Mouse (Mus musculus): ENCODE measurements around the gene Zmym6. TPM values are rescaled to one million over a fixed set of nuclear protein-coding genes. Genes with fewer than 3 reads are reported as not detected.
"Not testable (repeated sequence)": the region's sequence is repeated elsewhere in the genome, so short reads cannot be mapped to it uniquely, and the experiment has no call there.

The Zmym6 gene
- polyA plus RNA-seq, 1 experiment from 2014 or later: 30.3 TPM

GRCm38 (mm10) chr4:127074915-127075314 is 2.3 kb upstream of the Zmym6 start:
- Histone ChIP-seq H3K4me3 (no peak overlapping the region), H3K4me1 (replicated peaks) (peaks cover 20% of the 10 kb centered on the region), H3K36me3 (no peaks in the 10 kb centered on the region), H3K9ac (no peak overlapping the region), H3K27me3 (0 out of 2 replicates have a peak, but pooled peaks cover 2% of the 10 kb centered on the region), H3K4me2 (no peak overlapping the region), H3K27ac (replicated peaks) (no peak overlapping the region), H3K9me3 (no peaks in the 10 kb centered on the region)
- ATAC-seq (ENCODE audit: low FRiP score, low read depth): no peak
- 67% methylated on average over 1 of the region's 1 CpGs for WGBS

- H3K9ac ChIP-seq: no peak overlapping the region
- no peak for ATAC-seq (ENCODE audit: low FRiP score, low read depth)
- no peaks in the 10 kb centered on the region for H3K27me3 ChIP-seq
- H3K27ac ChIP-seq (replicated peaks): no peak overlapping the region
- no peak overlapping the region for H3K4me2 ChIP-seq
- H3K36me3 ChIP-seq: no peaks in the 10 kb centered on the region
- H3K4me3 ChIP-seq: no peak overlapping the region
- no peaks in the 10 kb centered on the region for H3K9me3 ChIP-seq
- peaks cover 29% of the 10 kb centered on the region for H3K4me1 ChIP-seq (replicated peaks)
- 38% methylated on average over 1 of the region's 1 CpGs for WGBS
Measured at GRCm38 (mm10) chr4:127080806-127081205, 3.6 kb downstream of the Zmym6 start.

GRCm38 (mm10) chr4:127083131-127083530 is 5.9 kb downstream of the Zmym6 start:
- Histone ChIP-seq H3K36me3 (no peaks in the 10 kb centered on the region), H3K4me2 (no peak overlapping the region), H3K9ac (no peak overlapping the region), H3K4me3 (no peak overlapping the region), H3K27ac (replicated peaks) (no peak overlapping the region), H3K4me1 (replicated peaks) (peaks cover 24% of the 10 kb centered on the region), H3K9me3 (no peaks in the 10 kb centered on the region), H3K27me3 (no peaks in the 10 kb centered on the region)
- 95% methylated on average over 2 of the region's 2 CpGs for WGBS
- ATAC-seq (ENCODE audit: low FRiP score, low read depth): no peak

DNA sequence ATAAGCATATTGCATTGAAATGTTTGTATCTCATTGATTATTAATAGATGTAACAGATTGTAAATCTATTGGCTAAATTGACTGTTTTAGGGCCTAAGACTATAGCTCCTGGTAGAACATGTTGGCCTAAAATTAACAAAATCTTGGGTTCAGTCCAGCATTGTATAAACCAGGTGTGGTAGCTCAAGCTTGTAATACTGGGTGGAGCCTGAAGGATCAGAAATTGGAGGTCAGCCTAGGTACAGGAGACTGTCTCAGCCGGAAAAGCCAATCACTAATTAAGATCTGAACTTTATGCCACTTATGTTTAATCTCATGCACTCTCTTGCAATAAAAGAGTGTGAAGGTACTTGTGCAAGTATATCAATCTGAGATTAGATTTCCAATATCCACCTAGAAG is 8.6 kb downstream of the Zmym6 start:
- WGBS: 86% methylated on average over 1 of the region's 1 CpGs
- 0 out of 2 replicates have a peak, but pooled peaks cover 2% of the 10 kb centered on the region for H3K4me1 ChIP-seq (replicated peaks)
- no peak for ATAC-seq (ENCODE audit: low FRiP score, low read depth)
- peaks cover 16% of the 10 kb centered on the region for H3K36me3 ChIP-seq
- H3K4me3 ChIP-seq: no peak overlapping the region
- no peaks in the 10 kb centered on the region for H3K27me3 ChIP-seq
- H3K27ac ChIP-seq (replicated peaks): no peak overlapping the region
- H3K9ac ChIP-seq: no peak overlapping the region
- no peaks in the 10 kb centered on the region for H3K9me3 ChIP-seq
- no peak overlapping the region for H3K4me2 ChIP-seq

GRCm38 (mm10) chr4:127091188-127091587 is 14.0 kb downstream of the Zmym6 start:
- no peak for ATAC-seq (ENCODE audit: low FRiP score, low read depth)
- Histone ChIP-seq H3K36me3 (peaks cover 20% of the 10 kb centered on the region), H3K9ac (no peak overlapping the region), H3K27me3 (no peaks in the 10 kb centered on the region), H3K9me3 (no peaks in the 10 kb centered on the region), H3K4me3 (no peak overlapping the region), H3K4me1 (replicated peaks) (no peaks in the 10 kb centered on the region), H3K4me2 (no peak overlapping the region), H3K27ac (replicated peaks) (no peak overlapping the region)
- 97% methylated on average over 1 of the region's 1 CpGs for WGBS

DNA sequence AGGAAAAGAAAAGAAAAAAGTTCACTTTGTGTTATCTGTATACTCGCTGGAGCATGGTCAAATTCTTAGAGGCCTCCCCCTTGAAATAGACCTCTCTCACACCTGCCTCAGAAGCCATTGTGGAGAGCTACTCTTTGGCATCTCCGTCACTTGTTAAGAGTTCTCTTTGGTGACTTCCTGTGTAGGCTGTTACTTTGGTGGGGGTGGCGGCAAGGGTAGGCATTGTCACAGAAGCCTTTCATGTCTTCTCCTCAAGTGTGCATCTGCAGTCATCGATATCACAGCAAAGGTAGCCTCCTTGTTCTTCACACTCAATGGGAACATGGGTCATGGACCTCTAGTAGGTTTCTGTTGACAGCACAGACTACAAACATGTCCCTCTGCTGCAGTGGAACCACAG is 17.9 kb downstream of the Zmym6 start:
- Histone ChIP-seq H3K36me3 (0 out of 2 replicates have a peak, but pooled peaks cover 4% of the 10 kb centered on the region), H3K27ac (replicated peaks) (no peak overlapping the region), H3K4me3 (no peak overlapping the region), H3K4me1 (replicated peaks) (no peaks in the 10 kb centered on the region), H3K27me3 (no peaks in the 10 kb centered on the region), H3K9ac (no peak overlapping the region), H3K4me2 (no peak overlapping the region), H3K9me3 (no peaks in the 10 kb centered on the region)
- 96% methylated on average over 4 of the region's 4 CpGs for WGBS
- ATAC-seq (ENCODE audit: low FRiP score, low read depth): no peak

DNA sequence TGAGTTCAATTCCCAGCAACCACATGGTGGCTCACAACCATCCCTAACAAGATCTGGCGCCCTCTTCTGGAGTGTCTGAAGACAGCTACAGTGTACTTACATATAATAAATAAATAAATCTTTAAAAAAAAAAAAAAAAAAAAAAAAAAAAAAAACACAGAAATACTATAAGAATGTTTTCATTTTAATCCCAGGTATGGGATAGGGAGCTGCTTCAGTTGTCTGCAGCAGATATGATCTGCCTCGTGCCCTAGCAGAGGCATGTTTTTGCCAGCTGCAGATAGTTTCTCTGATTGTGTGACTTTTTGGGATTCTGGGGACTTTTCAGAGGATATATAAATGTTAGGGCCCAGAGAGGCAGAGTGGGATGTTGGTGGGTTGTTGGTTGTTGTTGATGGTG is 22.4 kb downstream of the Zmym6 start:
- H3K9ac ChIP-seq: not testable (repeated sequence)

DNA sequence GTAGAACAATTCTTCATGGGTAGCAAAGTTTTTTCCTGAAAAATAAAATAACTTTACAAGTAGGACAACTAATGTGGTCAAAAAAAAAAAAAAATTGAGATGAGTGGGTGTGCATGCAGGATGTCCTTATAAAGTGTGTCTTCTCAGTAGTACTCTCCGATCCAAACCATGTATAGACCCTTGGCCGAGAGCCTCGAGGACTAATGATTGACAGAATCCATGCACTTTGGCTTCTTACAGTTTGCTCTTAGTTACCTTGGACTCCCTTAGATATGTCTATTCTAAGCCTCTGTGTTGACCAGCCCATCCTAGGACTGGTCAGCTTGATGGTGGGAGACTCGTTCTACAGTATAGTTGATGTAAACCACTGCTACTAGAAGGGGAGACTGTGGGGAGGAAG is 30.4 kb downstream of the Zmym6 start:
- H3K4me1 ChIP-seq (replicated peaks): no peaks in the 10 kb centered on the region
- ATAC-seq (ENCODE audit: low FRiP score, low read depth): no peak
- H3K9ac ChIP-seq: no peak overlapping the region
- no peaks in the 10 kb centered on the region for H3K9me3 ChIP-seq
- H3K36me3 ChIP-seq: peaks cover 55% of the 10 kb centered on the region
- H3K4me3 ChIP-seq: no peak overlapping the region
- WGBS: 97% methylated on average over 4 of the region's 4 CpGs
- no peaks in the 10 kb centered on the region for H3K27me3 ChIP-seq
- H3K27ac ChIP-seq (replicated peaks): no peak overlapping the region
- H3K4me2 ChIP-seq: no peak overlapping the region

More for the DNA sequence above, 22.4 kb downstream of the Zmym6 start:
- peaks cover 10% of the 10 kb centered on the region; the same call in 1 of the 2 replicates for H3K36me3 ChIP-seq
- not testable (repeated sequence) for H3K27me3 ChIP-seq; ATAC-seq (ENCODE audit: low FRiP score, low read depth); H3K4me2 ChIP-seq; H3K4me3 ChIP-seq; H3K27ac ChIP-seq (replicated peaks); H3K4me1 ChIP-seq (replicated peaks); H3K9me3 ChIP-seq
- 95% methylated on average over 1 of the region's 2 CpGs for WGBS

- 76% methylated on average over 4 of the region's 4 CpGs for WGBS
- no peak for ATAC-seq (ENCODE audit: low FRiP score, low read depth)
- no peak overlapping the region for H3K9ac ChIP-seq
- H3K27ac ChIP-seq (replicated peaks): no peak overlapping the region
- H3K9me3 ChIP-seq: no peaks in the 10 kb centered on the region
- H3K4me2 ChIP-seq: no peak overlapping the region
- H3K27me3 ChIP-seq: no peaks in the 10 kb centered on the region
- no peaks in the 10 kb centered on the region for H3K4me1 ChIP-seq (replicated peaks)
- H3K4me3 ChIP-seq: no peak overlapping the region
- peaks cover 48% of the 10 kb centered on the region for H3K36me3 ChIP-seq
Measured at GRCm38 (mm10) chr4:127110570-127110969, 33.4 kb downstream of the Zmym6 start.

DNA sequence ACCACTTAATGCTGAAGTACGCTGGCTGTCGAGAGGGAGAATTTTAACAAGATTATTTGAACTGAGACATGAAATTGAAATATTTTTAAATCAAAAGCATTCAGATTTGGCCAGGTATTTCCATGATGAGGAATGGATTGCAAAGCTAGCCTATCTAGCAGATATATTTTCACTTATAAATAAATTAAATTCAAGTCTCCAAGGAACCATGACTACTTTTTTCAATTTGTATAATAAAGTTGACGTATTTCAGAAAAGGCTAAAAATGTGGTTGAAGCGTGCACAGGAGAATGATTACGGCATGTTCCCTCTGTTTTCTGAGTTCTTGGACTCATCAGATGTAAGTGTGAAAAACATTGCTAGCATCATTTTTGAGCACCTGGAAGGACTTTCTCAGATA is 46.2 kb downstream of the Zmym6 start, which contains the start of gene Tmem35b:
TSS of gene Tmem35b (plus strand) at position 301 of the 400 bp plus-strand sequence.
- peaks cover 16% of the 10 kb centered on the region for H3K4me1 ChIP-seq (replicated peaks)
- H3K9ac ChIP-seq: no peak within 1 kb of the TSS
- H3K36me3 ChIP-seq: peaks cover 17% of the 10 kb centered on the region
- ATAC-seq (ENCODE audit: low FRiP score, low read depth): no peak
- no peaks in the 10 kb centered on the region for H3K9me3 ChIP-seq
- H3K4me3 ChIP-seq: no peak within 1 kb of the TSS
- WGBS: 94% methylated on average over 5 of the region's 5 CpGs
- H3K4me2 ChIP-seq: no peak within 1 kb of the TSS
- no peak within 1 kb of the TSS for H3K27ac ChIP-seq (replicated peaks)
- H3K27me3 ChIP-seq: no peaks in the 10 kb centered on the region

DNA sequence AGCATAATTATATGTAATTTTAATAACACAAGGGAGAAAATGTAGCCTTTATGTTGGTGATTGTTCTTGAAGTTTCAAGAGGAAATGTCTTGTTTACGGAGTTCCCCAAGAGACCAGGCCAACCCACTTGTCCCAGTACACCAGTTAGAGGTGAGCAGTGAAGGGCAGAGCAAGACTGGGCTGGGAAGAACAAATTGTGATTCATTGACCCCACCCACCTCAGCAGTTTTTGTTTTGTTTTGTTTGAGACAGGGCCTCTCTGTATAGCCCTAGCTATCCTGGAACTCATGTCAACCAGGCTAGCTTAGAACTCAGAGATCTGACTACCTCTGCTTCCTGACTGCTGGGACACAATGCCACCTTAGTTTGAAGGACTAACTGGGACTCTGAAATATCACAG is 47.1 kb downstream of the Zmym6 start:
- Histone ChIP-seq H3K4me1 (replicated peaks) (peaks cover 16% of the 10 kb centered on the region), H3K4me3 (no peak overlapping the region), H3K27me3 (no peaks in the 10 kb centered on the region), H3K9me3 (no peaks in the 10 kb centered on the region), H3K36me3 (peaks cover 17% of the 10 kb centered on the region), H3K9ac (no peak overlapping the region), H3K27ac (replicated peaks) (no peak overlapping the region), H3K4me2 (no peak overlapping the region)
- WGBS: 91% methylated on average over 1 of the region's 1 CpGs
- ATAC-seq (ENCODE audit: low FRiP score, low read depth): no peak

DNA sequence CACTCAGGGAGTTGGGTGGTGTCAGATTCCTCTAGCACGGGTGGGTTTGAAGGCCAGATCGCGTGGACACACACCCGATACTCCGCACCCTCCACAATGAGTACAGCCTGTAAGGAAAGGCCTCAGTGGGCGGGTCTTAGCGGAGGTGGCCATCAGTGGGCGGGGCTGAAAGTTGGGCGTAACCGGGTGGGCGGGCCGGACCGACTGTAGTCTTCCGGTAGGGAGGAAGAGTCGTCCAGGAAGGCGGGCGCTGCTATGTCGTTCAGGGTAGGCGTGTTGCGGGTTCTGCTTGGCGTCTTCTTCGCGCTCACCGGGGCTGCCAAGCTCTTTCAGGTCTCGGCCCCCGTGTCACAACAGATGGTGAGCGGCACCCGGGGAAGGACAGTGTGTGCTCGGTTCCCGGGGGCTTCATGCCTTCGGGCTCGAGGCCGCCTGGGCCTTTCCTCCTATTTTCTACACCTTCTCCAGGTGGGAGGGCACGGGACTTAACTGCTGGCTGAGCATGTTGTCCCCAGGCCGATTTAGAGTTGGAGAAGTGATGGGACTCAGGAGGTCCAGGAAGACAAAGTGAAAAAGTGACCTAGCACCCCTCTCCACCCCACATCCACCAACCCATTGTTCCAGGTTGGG is 48.8 kb downstream of the Zmym6 start:
- Histone ChIP-seq H3K36me3 (peaks cover 17% of the 10 kb centered on the region), H3K4me1 (replicated peaks) (peaks cover 16% of the 10 kb centered on the region), H3K9ac (peak overlapping the region; percentile 72), H3K9me3 (no peaks in the 10 kb centered on the region), H3K27ac (replicated peaks) (peak overlapping the region; percentile 61), H3K4me2 (peak overlapping the region; percentile 78), H3K4me3 (peak overlapping the region; percentile 72), H3K27me3 (no peaks in the 10 kb centered on the region)
- 1% methylated on average over 35 of the region's 35 CpGs for WGBS
- peak; percentile 97 for ATAC-seq (ENCODE audit: low FRiP score, low read depth)

DNA sequence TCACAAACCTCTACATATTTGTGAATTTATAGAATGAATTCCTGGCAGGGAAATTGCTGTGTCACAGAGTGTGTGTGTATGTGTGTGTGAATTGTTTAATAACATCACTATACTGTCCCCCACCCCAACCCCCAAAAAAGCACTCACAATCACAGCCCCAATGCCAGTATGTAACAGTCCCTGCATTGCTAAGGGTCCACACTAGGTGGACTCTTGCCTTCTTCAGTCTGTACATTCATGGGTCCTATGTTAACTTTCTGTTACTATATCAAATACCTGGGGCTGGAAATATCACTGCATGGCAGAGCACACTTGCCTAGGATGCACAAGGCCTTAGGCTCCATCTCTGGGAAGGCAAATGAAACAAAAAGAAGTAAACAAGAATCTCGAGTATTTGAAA is 57.5 kb downstream of the Zmym6 start:
- Histone ChIP-seq H3K9ac (no peak overlapping the region), H3K36me3 (no peaks in the 10 kb centered on the region), H3K9me3 (no peaks in the 10 kb centered on the region), H3K27ac (replicated peaks) (no peak overlapping the region), H3K4me1 (replicated peaks) (no peaks in the 10 kb centered on the region), H3K27me3 (peaks cover 2% of the 10 kb centered on the region; the same call in 1 of the 2 replicates), H3K4me3 (no peak overlapping the region), H3K4me2 (no peak overlapping the region)
- ATAC-seq (ENCODE audit: low FRiP score, low read depth): no peak
- 51% methylated on average over 1 of the region's 1 CpGs for WGBS
